Mouse (Mus musculus): Measurements from ENCODE around the gene Faf1. TPM values are rescaled to one million over a fixed set of nuclear protein-coding genes. Genes with fewer than 3 reads are reported as not detected.

Faf1 gene
- polyA plus RNA-seq, 1 experiment from 2014 or later = 24.3 TPM

GRCm38 (mm10) chr4:109797511-109798182, 121.3 kb downstream of the Faf1 start:
- H3K27ac ChIP-seq = no peak overlapping the region
- H3K9ac ChIP-seq = no peak overlapping the region
- no peaks in the 10 kb centered on the region for H3K4me1 ChIP-seq
- no peaks in the 10 kb centered on the region for H3K36me3 ChIP-seq
- no peaks in the 10 kb centered on the region for H3K27me3 ChIP-seq
- no peak overlapping the region for H3K4me3 ChIP-seq
- no peaks in the 10 kb centered on the region for H3K9me3 ChIP-seq
- 55% methylated on average over 10 of the region's 10 CpGs for WGBS
- ATAC-seq (ENCODE audit: borderline replicate concordance, extremely low read depth, low FRiP score, low TSS enrichment) = no peak
- no peak overlapping the region for H3K4me2 ChIP-seq

DNA sequence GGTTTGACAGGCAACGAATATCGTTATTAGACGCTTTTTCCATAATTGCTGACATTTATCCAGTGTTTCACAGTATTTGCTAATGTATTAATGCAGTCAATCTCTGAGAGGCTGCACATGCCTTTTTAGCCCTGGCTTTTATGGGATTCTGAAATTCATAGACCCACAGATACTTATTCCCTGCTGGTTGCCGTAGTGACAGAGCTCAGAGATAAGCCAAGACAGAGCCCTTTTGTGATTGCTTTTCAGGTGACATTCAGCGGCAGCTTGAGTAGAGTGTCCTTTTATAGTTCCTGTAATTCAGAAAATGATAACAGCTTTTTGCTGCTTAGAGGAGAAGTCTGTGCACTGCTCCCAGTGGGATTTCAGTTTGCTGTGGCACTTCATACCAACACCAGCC, 130.0 kb downstream of the Faf1 start:
- no peak overlapping the region for H3K9ac ChIP-seq
- no peak for ATAC-seq (ENCODE audit: borderline replicate concordance, extremely low read depth, low FRiP score, low TSS enrichment)
- no peak overlapping the region for H3K4me2 ChIP-seq
- H3K27me3 ChIP-seq = no peaks in the 10 kb centered on the region
- no peaks in the 10 kb centered on the region for H3K9me3 ChIP-seq
- H3K4me3 ChIP-seq = no peak overlapping the region
- H3K4me1 ChIP-seq = no peaks in the 10 kb centered on the region
- H3K27ac ChIP-seq = no peak overlapping the region
- H3K36me3 ChIP-seq = no peaks in the 10 kb centered on the region
- 54% methylated on average over 5 of the region's 5 CpGs for WGBS

- no peaks in the 10 kb centered on the region for H3K4me1 ChIP-seq
- 81% methylated on average over 1 of the region's 1 CpGs for WGBS
- H3K9ac ChIP-seq = no peak overlapping the region
- no peak overlapping the region for H3K27ac ChIP-seq
- H3K36me3 ChIP-seq = no peaks in the 10 kb centered on the region
- no peak overlapping the region for H3K4me2 ChIP-seq
- H3K9me3 ChIP-seq = no peaks in the 10 kb centered on the region
- H3K27me3 ChIP-seq = no peaks in the 10 kb centered on the region
- ATAC-seq (ENCODE audit: borderline replicate concordance, extremely low read depth, low FRiP score, low TSS enrichment) = no peak
- no peak overlapping the region for H3K4me3 ChIP-seq
Measured at GRCm38 (mm10) chr4:109815161-109815560, 138.8 kb downstream of the Faf1 start.

DNA sequence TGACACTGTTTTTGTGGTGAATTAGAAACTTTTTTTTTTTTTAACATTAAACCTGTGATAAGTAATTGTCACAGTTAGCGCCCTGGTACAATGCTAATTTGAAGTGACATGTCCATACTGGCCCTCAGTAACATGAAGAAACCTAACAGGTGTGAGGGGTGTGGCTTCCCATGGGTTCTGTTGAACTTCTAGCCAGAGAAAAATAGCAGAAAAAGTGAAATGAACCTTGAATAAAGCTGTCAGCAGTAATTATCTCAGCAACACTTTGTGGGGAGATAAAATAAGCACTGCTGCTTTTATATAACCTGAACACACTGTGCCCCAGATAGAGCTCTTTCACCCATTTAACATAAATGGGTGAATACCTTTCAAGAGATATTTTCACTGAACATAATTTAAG, 139.2 kb downstream of the Faf1 start:
- ATAC-seq (ENCODE audit: borderline replicate concordance, extremely low read depth, low FRiP score, low TSS enrichment) = no peak

GRCm38 (mm10) chr4:109819455-109819854, 143.1 kb downstream of the Faf1 start:
- ATAC-seq (ENCODE audit: borderline replicate concordance, extremely low read depth, low FRiP score, low TSS enrichment) = no peak
- Histone ChIP-seq H3K9me3 (no peaks in the 10 kb centered on the region), H3K4me1 (no peaks in the 10 kb centered on the region)

More for the DNA sequence above, 139.2 kb downstream of the Faf1 start:
- Histone ChIP-seq H3K27ac (no peak overlapping the region), H3K36me3 (no peaks in the 10 kb centered on the region), H3K9me3 (no peaks in the 10 kb centered on the region), H3K27me3 (no peaks in the 10 kb centered on the region), H3K9ac (no peak overlapping the region), H3K4me3 (no peak overlapping the region), H3K4me1 (no peaks in the 10 kb centered on the region), H3K4me2 (no peak overlapping the region)
- WGBS = 85% methylated on average over 1 of the region's 1 CpGs

DNA sequence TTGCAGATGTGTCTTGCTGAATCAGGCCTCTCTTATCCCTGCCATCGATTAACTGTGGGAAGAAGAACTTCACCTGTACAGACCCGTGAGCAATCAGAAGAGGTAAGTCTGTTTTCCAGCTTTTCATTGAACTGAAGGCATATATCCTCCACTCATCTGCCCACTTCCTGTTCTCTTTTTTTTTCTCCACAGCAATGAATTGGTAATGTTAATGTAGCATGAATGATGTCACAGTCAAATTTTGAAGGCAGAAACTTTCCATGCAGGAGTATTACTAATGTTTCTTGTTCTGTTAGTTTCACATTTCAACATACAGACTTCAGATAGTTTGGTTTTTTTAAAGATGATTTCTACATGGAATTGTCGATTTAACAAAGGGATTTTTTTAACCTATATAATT, 153.4 kb downstream of the Faf1 start:
- no peak overlapping the region for H3K4me3 ChIP-seq
- H3K9me3 ChIP-seq = no peaks in the 10 kb centered on the region
- H3K4me2 ChIP-seq = no peak overlapping the region
- whole genome bisulfite sequencing = 85% methylated on average over 3 of the region's 3 CpGs
- ATAC-seq (ENCODE audit: borderline replicate concordance, extremely low read depth, low FRiP score, low TSS enrichment) = no peak
- H3K4me1 ChIP-seq = no peaks in the 10 kb centered on the region
- no peaks in the 10 kb centered on the region for H3K27me3 ChIP-seq
- no peak overlapping the region for H3K27ac ChIP-seq
- no peak overlapping the region for H3K9ac ChIP-seq
- H3K36me3 ChIP-seq = peaks cover 6% of the 10 kb centered on the region; the same call in 1 of the 2 replicates

More at GRCm38 (mm10) chr4:109819455-109819854, 143.1 kb downstream of the Faf1 start:
- H3K36me3 ChIP-seq = no peaks in the 10 kb centered on the region
- H3K27ac ChIP-seq = no peak overlapping the region
- H3K9ac ChIP-seq = no peak overlapping the region
- no peaks in the 10 kb centered on the region for H3K27me3 ChIP-seq
- no peak overlapping the region for H3K4me2 ChIP-seq
- H3K4me3 ChIP-seq = no peak overlapping the region

DNA sequence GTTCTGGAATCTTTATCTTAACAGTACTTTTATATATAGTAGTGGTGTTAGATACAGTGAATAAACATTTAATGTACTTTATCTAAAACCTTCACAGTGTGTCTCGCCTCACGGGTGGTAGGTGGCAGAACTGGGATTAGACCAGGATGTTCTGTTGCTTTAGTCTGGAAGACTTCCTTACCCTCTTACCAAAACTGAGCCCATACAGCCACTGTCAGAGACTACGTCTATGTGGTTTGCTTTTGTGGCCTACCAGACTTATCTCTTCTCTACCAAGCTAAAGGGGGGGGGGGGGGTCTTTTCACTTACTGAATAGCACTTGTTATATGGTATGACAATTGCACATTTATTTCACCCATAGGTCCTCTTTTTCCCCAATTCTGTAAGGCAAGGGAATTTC, 181.5 kb downstream of the Faf1 start:
- H3K36me3 ChIP-seq = no peaks in the 10 kb centered on the region
- no peak for ATAC-seq (ENCODE audit: borderline replicate concordance, extremely low read depth, low FRiP score, low TSS enrichment)
- peaks cover 4% of the 10 kb centered on the region; the same call in 1 of the 2 replicates for H3K4me1 ChIP-seq
- H3K9ac ChIP-seq = no peak overlapping the region
- no peak overlapping the region for H3K27ac ChIP-seq
- H3K9me3 ChIP-seq = no peaks in the 10 kb centered on the region
- WGBS = 81% methylated on average over 3 of the region's 3 CpGs
- H3K4me2 ChIP-seq = no peak overlapping the region
- no peaks in the 10 kb centered on the region for H3K27me3 ChIP-seq
- H3K4me3 ChIP-seq = no peak overlapping the region

GRCm38 (mm10) chr4:109858571-109859392, 182.4 kb downstream of the Faf1 start:
- Histone ChIP-seq H3K36me3 (no peaks in the 10 kb centered on the region), H3K9me3 (no peaks in the 10 kb centered on the region), H3K27ac (no peak overlapping the region), H3K9ac (no peak overlapping the region), H3K27me3 (no peaks in the 10 kb centered on the region), H3K4me1 (peaks cover 4% of the 10 kb centered on the region; the same call in 1 of the 2 replicates), H3K4me2 (no peak overlapping the region), H3K4me3 (no peak overlapping the region)
- WGBS = 48% methylated on average over 8 of the region's 8 CpGs
- no peak for ATAC-seq (ENCODE audit: borderline replicate concordance, extremely low read depth, low FRiP score, low TSS enrichment)

DNA sequence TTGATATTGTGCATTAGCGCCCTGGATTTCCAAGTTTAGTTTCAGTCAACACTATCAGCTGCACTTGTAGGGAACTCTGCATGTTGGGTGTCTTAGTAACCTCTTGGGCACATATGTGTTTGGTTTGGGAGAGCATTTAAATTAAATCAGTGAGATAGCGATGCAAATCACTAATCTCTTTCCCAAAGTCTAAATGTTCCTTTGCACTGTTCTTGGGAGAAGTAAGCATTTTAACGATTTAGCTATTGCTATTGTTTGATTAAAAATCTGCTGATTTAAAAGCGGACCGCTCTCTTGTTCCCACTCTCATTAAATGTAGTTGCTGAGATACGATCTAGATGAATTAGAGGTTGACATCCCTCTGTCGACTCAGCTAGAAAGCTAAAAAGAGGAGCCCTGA, 183.0 kb downstream of the Faf1 start:
- no peak overlapping the region for H3K27ac ChIP-seq
- WGBS = 62% methylated on average over 7 of the region's 7 CpGs

GRCm38 (mm10) chr4:109860256-109860655, 183.9 kb downstream of the Faf1 start:
- no peaks in the 10 kb centered on the region for H3K36me3 ChIP-seq
- no peaks in the 10 kb centered on the region for H3K9me3 ChIP-seq
- H3K27ac ChIP-seq = no peak overlapping the region
- no peaks in the 10 kb centered on the region for H3K4me1 ChIP-seq
- H3K27me3 ChIP-seq = no peaks in the 10 kb centered on the region
- no peak overlapping the region for H3K4me2 ChIP-seq
- H3K9ac ChIP-seq = no peak overlapping the region
- no peak overlapping the region for H3K4me3 ChIP-seq
- 60% methylated on average over 2 of the region's 2 CpGs for WGBS
- ATAC-seq (ENCODE audit: borderline replicate concordance, extremely low read depth, low FRiP score, low TSS enrichment) = no peak

More for the DNA sequence above, 183.0 kb downstream of the Faf1 start:
- Histone ChIP-seq H3K27me3 (no peaks in the 10 kb centered on the region), H3K36me3 (no peaks in the 10 kb centered on the region), H3K4me3 (no peak overlapping the region), H3K4me1 (peaks cover 4% of the 10 kb centered on the region; the same call in 1 of the 2 replicates), H3K9me3 (no peaks in the 10 kb centered on the region), H3K9ac (no peak overlapping the region), H3K4me2 (no peak overlapping the region)
- no peak for ATAC-seq (ENCODE audit: borderline replicate concordance, extremely low read depth, low FRiP score, low TSS enrichment)

- no peak overlapping the region for H3K4me2 ChIP-seq
- no peaks in the 10 kb centered on the region for H3K36me3 ChIP-seq
- 91% methylated on average over 4 of the region's 4 CpGs for WGBS
- no peaks in the 10 kb centered on the region for H3K27me3 ChIP-seq
- H3K4me3 ChIP-seq = no peak overlapping the region
- H3K27ac ChIP-seq = no peak overlapping the region
- ATAC-seq (ENCODE audit: borderline replicate concordance, extremely low read depth, low FRiP score, low TSS enrichment) = no peak
- no peak overlapping the region for H3K9ac ChIP-seq
- H3K4me1 ChIP-seq = no peaks in the 10 kb centered on the region
- H3K9me3 ChIP-seq = no peaks in the 10 kb centered on the region
Measured at GRCm38 (mm10) chr4:109862271-109862670, 185.9 kb downstream of the Faf1 start.

DNA sequence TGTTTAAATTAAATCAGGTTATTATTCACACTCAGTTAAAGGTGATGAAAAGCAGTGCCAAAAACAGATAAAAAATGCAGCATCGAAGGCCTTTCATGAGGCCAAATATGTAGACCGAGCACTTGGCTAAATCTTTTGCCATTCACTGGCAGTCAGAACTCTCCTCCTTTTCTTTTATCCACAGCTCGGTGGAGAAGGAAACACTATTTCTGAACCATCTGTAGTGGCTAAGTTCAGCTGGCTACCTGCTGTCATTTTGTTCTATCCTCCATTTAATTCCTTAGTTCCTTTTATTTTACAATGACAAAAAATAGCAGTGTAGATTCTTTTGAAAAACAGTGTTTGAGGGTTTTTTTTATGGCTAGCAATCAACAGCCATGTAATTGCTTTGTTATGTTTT, 186.6 kb downstream of the Faf1 start:
- H3K9me3 ChIP-seq = no peaks in the 10 kb centered on the region
- H3K9ac ChIP-seq = no peak overlapping the region
- no peaks in the 10 kb centered on the region for H3K27me3 ChIP-seq
- H3K4me3 ChIP-seq = no peak overlapping the region
- ATAC-seq (ENCODE audit: borderline replicate concordance, extremely low read depth, low FRiP score, low TSS enrichment) = no peak
- no peak overlapping the region for H3K4me2 ChIP-seq
- no peak overlapping the region for H3K27ac ChIP-seq
- no peaks in the 10 kb centered on the region for H3K4me1 ChIP-seq
- H3K36me3 ChIP-seq = no peaks in the 10 kb centered on the region
- 76% methylated on average over 3 of the region's 3 CpGs for WGBS

All from lung, embryonic 15.5 days (tissue).